Mouse (Mus musculus): ENCODE data around the gene Antxrl.

DNA sequence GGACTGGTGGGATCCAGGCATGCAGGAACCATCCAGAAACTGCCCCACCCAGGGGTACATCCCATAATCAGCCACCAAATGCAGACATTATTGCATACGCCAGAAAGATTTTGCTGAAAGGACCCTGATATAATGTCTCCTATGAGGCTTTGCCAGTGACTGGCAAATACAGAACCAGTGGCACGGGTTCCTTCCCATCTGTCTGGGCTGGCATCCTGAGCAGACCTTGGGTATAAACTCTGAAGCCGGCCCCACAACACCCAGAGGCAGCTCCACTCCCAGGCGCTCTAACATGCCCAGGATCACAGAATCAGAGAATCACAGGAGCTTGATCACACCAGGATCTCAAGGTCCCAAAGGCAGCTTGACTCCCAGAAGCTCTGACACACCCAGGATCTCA, 61.8 kb downstream of the Antxrl start:
- TF ChIP-seq CTCF (IDR thresholded peaks at IDR 0.05) (no peak), EP300 (IDR thresholded peaks at IDR 0.05) (no peak)
